Mouse (Mus musculus) C2C12 (cell line): ENCODE measurements around the gene Elmo3. TPM values are rescaled to one million over a fixed set of nuclear protein-coding genes. Genes with fewer than 3 reads are reported as not detected.
A peak's percentile ranks its signal among the peaks of the same experiment; 100 is the strongest.

Experiments used
- H3K27me3 ChIP-seq: one replicate; pipeline ENCODE4 v1.6.1; 2011; ENCODE audit not compliant: control insufficient read depth, insufficient read depth, insufficient read length
- H3K36me3 ChIP-seq: one replicate; pipeline ENCODE4 v1.6.1; 2011; ENCODE audit not compliant: control insufficient read depth, insufficient read depth
- H3K4me3 ChIP-seq: one replicate; pipeline ENCODE4 v1.5.1; 2011; ENCODE audit warnings: mild to moderate bottlenecking, control low read depth; ENCODE audit not compliant: poor library complexity, insufficient read depth, severe bottlenecking
- H3K79me2 ChIP-seq: one replicate; pipeline ENCODE4 v1.6.1; 2011; ENCODE audit not compliant: control insufficient read depth, insufficient read depth
- H3K79me3 ChIP-seq: one replicate; pipeline ENCODE4 v1.6.1; 2011; ENCODE audit warnings: low read depth, control low read depth
- H3ac ChIP-seq: one replicate; pipeline ENCODE3; 2011; ENCODE audit warnings: low read depth; ENCODE audit not compliant: control insufficient read depth, insufficient read length
- CEBPB ChIP-seq: IDR thresholded peaks from one replicate; pipeline ENCODE4 v1.6.1; 2011; ENCODE audit warnings: low read depth, mild to moderate bottlenecking, control low read depth, moderate library complexity
- CTCF ChIP-seq: IDR thresholded peaks from one replicate; pipeline ENCODE4 v1.5.1; 2011; ENCODE audit not compliant: control insufficient read depth, insufficient read depth, insufficient read length
- FOSL1 ChIP-seq: IDR thresholded peaks from one replicate; pipeline ENCODE4 v1.8.0; 2011; ENCODE audit warnings: mild to moderate bottlenecking, low read length; ENCODE audit not compliant: poor library complexity, insufficient read depth, severe bottlenecking
- MAX ChIP-seq: IDR thresholded peaks from one replicate; pipeline ENCODE4 v1.6.1; 2011; ENCODE audit warnings: mild to moderate bottlenecking, control low read depth
- MYOD1 ChIP-seq: IDR thresholded peaks from one replicate; pipeline ENCODE4 v1.6.1; 2011; ENCODE audit warnings: low read depth; ENCODE audit not compliant: control insufficient read depth, insufficient read length
- MYOG ChIP-seq: IDR thresholded peaks from one replicate; pipeline ENCODE4 v1.6.1; 2011; ENCODE audit not compliant: control insufficient read depth, insufficient read length; ENCODE audit errors: extremely low read depth
- USF1 ChIP-seq: IDR thresholded peaks from one replicate; pipeline ENCODE4 v1.6.1; 2011; ENCODE audit warnings: low read depth, mild to moderate bottlenecking, control low read depth, moderate library complexity
- polyA plus RNA-seq: library from polyadenylated mRNA; unstranded; fragments of >200 nt; fragmentation: generic; extraction: Trizol; gene quantifications from one replicate; pipeline ENCODE4 v1.2.1, GENCODE M21; 2012; ENCODE audit warnings: missing spikeins

Elmo3 gene
- polyA plus RNA-seq, 1 experiment: 0.50 TPM

DNA sequence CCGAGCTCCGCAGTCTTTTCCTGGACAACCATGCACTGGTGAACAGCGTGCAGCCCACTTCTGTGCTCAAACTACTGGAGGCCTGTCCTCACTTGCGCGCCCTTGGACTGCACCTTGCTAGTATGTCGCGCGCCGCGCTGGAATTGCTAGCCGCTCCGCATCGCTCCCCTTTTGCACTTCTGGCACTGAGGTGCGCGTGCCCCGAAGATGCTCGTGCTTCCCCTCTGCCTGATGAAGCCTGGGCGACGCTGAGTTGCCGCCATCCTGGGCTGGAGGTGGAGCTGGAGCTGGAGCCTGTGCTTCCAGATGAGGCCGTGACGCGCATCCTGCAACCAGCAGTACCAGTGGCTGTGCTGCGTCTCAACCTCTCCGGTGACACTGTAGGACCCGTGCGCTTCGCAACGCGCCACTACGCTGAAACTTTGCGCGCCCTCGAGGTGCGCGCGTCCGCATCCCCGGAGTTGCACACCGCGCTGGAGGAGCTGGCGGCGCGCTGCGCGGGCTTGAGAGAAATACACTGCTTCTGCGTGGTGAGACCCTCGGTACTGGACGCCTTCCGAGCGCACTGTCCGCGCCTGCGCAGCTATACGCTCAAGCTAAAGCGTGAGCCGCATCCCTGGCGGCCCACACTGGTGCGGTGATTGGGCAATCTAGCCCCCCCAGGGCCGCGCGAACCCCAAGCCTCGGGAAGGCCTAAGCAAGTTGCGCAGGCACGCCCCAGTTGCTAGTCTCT, 36.9 kb upstream of the Elmo3 start:
- H3K27me3 ChIP-seq: no peaks in the 10 kb centered on the region
- H3K79me2 ChIP-seq: peaks cover 8% of the 10 kb centered on the region
- TF ChIP-seq MAX (no peak), FOSL1 (no peak)

DNA sequence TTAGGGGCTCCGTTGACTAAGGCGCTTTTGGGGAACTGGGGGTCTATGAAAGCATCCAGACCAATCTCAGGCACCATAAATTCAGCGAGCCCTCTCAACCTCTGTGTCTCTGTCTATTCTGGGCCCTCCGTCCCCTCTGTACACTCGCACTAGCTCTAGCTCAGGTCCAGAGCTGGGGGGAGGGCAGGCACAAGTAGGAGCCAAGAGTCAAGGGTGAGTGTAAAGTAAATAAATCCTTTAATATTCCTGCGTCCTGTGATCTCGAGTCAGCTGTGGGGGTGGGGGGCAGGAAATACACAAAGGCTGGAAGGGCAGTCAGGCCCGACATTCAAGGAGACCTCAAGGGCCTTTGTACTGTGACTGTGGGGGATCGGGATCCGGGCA, 36.3 kb upstream of the Elmo3 start:
- peaks cover 3% of the 10 kb centered on the region for H3K36me3 ChIP-seq
- TF ChIP-seq CEBPB (no peak), MYOG (no peak)
- peaks cover 3% of the 10 kb centered on the region for H3K79me2 ChIP-seq
- no peaks in the 10 kb centered on the region for H3K27me3 ChIP-seq
- no peak overlapping the region for H3ac ChIP-seq
- H3K79me3 ChIP-seq: no peaks in the 10 kb centered on the region
- H3K4me3 ChIP-seq: no peak overlapping the region

More for the DNA sequence above, 36.9 kb upstream of the Elmo3 start:
- Histone ChIP-seq H3K79me3 (no peaks in the 10 kb centered on the region), H3ac (no peak overlapping the region), H3K4me3 (no peak overlapping the region), H3K36me3 (peaks cover 3% of the 10 kb centered on the region)

DNA sequence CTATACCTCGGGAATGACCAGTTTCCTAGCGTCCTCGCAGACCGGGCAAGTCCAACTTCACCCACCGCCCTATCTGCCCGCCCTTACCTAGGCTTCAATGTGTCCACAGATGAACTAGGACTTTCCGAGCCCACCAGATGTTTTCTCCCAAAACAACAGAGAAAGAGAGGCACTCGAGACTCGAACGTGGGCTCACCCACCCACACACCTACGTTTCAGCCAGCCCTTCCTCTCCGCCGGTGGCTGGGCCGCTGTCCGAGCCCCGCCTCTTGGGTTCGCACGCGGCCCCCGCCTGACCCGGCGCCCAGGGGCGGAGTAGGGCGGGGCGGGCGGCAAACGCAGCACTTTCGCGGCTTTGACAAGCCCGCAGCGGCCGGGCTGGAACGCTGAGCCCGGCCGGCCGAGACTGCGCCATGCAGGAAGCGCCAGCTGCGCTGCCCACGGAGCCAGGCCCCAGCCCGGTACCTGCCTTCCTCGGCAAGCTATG, 35.9 kb upstream of the Elmo3 start, which contains the start of gene Hsf4:
TSS of gene Hsf4 (plus strand) at position 341 of the 487 bp plus-strand sequence.
- TF ChIP-seq MYOG (no peak), MYOD1 (no peak), CTCF (no peak), MAX (no peak), FOSL1 (no peak)
- Histone ChIP-seq H3K79me3 (no peaks in the 10 kb centered on the region), H3ac (peak within 1 kb of the TSS; percentile 76), H3K27me3 (no peaks in the 10 kb centered on the region), H3K79me2 (no peaks in the 10 kb centered on the region), H3K4me3 (peak within 1 kb of the TSS; percentile 18), H3K36me3 (peaks cover 3% of the 10 kb centered on the region)

DNA sequence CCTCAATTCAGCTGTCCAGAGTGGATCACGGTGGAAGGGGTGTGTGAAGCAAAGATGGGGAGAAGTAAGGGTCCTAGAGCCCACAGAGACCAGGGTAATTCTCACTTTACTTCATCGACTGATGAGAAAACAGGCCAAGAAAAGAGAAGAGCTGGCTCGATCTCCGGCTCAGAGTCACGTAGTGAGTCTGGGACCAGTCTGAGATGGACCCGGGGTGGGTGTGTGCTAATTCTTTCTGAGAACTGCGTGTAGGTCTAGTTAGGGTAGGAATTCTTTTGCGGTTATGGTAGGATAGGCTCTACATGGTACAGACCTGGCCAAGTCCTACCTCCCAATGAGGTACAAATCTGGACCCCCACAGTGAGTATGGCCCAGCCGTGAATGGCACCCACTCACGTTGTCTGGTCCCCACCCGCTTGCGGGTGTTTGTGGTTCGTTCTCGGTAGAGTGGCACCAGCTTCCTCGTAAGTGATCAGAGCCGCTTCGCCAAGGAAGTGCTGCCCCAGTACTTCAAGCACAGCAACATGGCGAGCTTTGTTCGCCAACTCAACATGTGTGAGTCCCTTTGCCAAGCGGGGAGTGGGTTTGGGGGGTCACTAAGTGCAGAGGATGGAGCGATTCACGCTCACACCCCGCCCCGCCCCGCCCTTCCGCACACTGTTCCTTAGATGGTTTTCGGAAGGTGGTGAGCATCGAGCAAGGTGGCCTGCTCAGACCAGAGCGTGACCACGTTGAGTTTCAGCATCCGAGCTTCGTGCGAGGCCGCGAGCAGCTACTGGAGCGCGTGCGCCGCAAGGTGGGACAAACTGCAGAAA, 35.1 kb upstream of the Elmo3 start:
- Histone ChIP-seq H3K79me2 (no peaks in the 10 kb centered on the region), H3K36me3 (peaks cover 3% of the 10 kb centered on the region), H3K79me3 (no peaks in the 10 kb centered on the region), H3K27me3 (no peaks in the 10 kb centered on the region), H3ac (peak overlapping the region; percentile 76), H3K4me3 (peak overlapping the region; percentile 18)
- TF ChIP-seq MYOG: no peak
- TF ChIP-seq CTCF: no peak
- TF ChIP-seq CEBPB: no peak
- no peak for TF ChIP-seq MYOD1
- TF ChIP-seq FOSL1: no peak
- TF ChIP-seq USF1: no peak
- no peak for TF ChIP-seq MAX

DNA sequence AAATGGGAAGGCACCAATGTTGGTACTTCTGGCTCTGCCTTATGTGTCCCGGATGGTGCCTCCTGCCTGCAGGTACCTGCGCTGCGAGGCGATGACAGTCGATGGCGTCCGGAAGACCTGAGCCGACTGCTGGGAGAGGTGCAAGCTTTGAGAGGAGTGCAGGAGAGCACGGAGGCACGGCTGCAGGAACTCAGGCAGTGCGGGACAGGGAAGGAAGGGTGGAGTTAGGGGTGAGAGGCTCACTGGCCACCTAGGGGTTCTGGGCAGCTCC, 34.5 kb upstream of the Elmo3 start:
- Histone ChIP-seq H3K36me3 (peaks cover 3% of the 10 kb centered on the region), H3K27me3 (no peaks in the 10 kb centered on the region), H3K79me3 (no peaks in the 10 kb centered on the region), H3K79me2 (no peaks in the 10 kb centered on the region), H3ac (no peak overlapping the region), H3K4me3 (no peak overlapping the region)
- TF ChIP-seq FOSL1 (no peak), MYOG (no peak)

DNA sequence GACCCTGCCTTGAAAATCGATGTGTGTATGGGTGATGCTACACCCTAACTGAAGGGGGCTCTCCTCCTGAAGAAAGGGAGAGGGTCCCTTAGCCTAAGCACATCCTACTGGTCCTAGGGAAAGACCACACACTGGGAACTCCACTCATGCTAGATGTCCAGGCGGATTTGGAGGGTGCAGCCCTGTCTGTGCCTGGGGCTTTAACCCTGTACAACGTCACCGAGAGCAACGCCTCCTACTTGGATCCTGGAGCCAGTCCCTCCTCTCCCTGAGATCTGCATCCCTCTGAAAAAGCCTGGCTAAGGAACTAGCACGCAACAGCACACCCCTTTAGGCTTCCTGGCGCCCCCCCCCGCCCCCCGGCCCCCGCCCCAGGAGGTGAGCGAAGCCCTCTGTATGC, 30.0 kb upstream of the Elmo3 start:
- Histone ChIP-seq H3K4me3 (no peak overlapping the region), H3K27me3 (no peaks in the 10 kb centered on the region), H3ac (no peak overlapping the region), H3K79me3 (no peaks in the 10 kb centered on the region), H3K79me2 (no peaks in the 10 kb centered on the region), H3K36me3 (peaks cover 11% of the 10 kb centered on the region)
- no peak for TF ChIP-seq MYOD1
- no peak for TF ChIP-seq MYOG
- no peak for TF ChIP-seq FOSL1
- TF ChIP-seq CTCF: no peak
- no peak for TF ChIP-seq MAX
- no peak for TF ChIP-seq USF1
- TF ChIP-seq CEBPB: no peak
